Mouse (Mus musculus) brain, embryonic 18.5 days (tissue): ENCODE data around the gene Cpa1.

Source experiments
- DNase-seq: peaks from one replicate; pipeline ENCODE4 v3.0.0-alpha.2; 2012; ENCODE audit warnings: low read depth, low spot score

The Cpa1 gene

DNA sequence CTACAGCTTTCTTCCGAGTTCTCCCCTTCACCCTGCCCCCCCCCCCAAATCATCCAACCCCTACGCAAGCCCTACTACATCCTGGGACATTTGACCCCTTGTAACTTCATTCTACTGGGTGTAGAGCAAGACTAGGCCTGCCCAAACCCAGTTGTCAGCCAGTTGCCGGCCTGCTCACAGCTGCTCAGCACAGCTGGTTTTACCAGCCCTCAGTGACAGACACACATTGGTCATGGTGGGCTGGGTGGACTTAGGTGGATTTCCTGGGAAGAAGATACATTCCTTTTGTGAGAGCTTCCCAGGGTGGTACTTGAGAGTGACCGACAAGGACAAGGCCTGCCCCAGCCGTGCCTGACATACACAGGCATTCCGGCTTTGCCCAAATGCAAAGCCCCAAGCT is 18.0 kb upstream of the Cpa1 start:
- no peak for DNase-seq

DNA sequence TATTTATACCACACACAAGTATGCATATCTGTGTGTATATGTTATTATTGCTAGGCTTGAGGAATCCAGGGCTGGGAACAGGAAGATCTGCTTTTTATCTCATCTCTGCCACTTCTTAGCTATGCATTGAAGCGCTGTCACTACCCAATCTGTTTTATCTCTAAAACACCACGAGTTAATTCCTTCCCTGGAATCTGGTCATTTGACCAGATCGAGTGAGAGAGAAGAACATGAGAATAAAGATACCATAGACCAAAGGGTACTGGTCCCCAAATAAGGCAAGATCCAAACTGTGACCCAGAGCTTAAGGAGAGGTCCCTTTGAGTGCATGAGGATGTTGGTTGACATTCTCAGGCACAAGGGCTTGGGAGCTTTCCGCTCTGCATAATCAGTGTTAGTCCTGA is 17.0 kb upstream of the Cpa1 start:
- DNase-seq, result no peak

DNA sequence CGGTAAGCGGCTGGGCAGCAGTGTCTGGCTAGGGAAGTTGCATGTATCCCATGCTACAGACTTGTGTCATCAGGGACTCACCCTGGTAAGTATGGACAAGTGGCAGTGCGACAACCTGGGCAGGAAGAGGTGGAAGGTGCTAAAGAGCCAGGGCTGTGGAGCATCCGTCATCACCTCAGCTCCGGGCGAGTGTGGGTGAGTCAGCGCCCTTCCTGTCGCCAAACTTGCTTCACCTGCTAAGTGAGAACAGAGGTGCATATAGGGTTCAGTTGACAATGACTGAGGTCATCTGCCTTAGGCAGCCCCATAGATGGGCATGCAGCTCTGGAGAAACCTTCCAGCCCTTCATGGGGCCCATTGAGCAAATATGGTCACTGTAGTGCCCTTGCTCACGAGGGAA is 14.3 kb upstream of the Cpa1 start:
- no peak for DNase-seq

DNA sequence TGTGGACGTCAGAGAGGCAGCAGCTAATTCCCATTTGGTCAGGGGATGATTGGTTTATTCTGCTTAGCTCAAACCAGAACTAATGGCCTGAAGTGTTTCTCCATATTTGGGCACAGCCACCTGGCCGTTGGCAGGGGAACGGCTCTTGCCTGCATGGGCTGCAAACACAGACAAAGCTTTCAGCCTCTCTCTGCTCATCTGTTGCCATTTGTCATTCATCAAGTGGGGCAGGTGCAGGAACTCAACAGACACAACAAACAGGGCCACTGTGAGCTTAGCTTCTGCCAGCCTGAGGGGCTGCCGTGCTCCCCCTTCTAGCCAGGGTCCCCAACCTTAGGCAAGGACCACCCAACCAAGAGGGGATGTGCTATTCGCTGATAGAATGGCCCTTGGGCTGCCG is 10.9 kb upstream of the Cpa1 start:
- no peak for DNase-seq

DNA sequence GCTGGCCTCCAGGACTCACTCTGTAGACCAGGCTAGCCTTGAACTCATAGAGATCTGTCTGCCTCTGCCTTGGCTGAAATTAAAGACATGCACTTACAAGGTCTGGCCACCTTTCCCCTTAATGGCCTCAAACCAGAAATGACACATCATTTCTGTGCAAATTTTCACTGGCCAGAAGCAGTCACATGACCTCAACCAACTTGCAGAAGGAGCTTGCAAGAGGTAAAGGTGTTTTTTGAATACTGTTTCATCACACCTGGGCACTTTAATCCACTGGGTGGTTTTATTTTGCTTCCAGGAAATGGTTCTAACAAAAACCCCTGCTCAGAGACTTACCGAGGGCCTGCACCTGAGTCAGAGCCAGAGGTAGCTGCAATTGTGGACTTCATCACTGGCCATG is 9.0 kb upstream of the Cpa1 start:
- no peak for DNase-seq

DNA sequence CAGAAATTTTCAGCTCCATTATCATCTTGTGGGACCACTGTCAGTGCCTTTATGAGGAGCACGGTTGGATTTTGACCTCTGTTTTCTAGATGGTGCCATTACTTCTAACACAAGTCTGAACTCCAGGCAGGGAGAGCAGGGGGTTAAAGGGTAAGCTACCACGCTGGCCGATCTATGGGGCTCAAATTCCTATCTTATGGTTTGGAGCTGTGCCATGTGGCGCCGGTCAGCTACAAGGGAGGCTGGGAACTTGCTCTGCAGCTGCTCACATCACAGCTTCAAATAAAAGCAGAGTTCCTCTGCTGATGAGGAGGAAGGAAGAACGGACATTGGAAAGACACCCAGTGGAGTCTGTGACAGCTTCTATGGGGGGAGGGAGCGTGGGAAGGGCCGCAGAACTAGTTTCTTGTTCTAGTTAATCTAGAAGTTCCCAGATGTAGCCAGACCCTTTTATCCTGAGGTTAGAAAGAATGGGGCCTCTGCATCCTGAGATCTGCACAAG is 3.6 kb upstream of the Cpa1 start:
- no peak for DNase-seq

DNA sequence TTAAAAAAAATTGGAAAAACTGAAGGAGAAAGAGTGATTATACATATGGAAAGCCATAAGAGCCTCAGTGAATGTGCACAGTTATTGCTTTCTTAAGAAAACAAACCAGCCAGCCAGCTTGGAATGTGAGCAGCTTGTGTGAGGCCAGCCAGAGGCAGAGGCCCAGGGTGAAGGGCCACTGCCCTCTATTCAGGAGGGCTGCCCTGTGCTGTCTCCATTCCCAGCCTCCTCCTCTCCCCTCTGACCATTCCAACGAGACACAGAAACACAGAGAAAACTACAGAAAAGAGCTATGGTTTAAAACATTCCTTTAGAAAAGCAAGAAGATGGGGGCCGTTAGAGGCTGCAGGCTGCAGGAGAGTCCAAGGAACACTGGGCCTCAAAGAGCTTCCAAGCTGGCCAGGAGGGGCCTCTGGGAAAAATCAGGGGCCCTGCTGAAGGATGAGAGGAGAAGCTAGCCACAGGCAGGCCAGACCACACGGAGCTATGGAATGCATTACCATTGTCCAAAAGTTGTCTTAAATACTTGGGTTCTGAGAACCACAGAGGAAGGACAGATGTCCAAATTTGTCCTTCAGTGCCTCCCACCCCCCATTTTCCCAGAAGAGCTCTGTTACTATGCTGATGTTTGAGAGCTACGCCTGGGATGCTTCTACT is 2.7 kb upstream of the Cpa1 start:
- DNase-seq, result no peak

DNA sequence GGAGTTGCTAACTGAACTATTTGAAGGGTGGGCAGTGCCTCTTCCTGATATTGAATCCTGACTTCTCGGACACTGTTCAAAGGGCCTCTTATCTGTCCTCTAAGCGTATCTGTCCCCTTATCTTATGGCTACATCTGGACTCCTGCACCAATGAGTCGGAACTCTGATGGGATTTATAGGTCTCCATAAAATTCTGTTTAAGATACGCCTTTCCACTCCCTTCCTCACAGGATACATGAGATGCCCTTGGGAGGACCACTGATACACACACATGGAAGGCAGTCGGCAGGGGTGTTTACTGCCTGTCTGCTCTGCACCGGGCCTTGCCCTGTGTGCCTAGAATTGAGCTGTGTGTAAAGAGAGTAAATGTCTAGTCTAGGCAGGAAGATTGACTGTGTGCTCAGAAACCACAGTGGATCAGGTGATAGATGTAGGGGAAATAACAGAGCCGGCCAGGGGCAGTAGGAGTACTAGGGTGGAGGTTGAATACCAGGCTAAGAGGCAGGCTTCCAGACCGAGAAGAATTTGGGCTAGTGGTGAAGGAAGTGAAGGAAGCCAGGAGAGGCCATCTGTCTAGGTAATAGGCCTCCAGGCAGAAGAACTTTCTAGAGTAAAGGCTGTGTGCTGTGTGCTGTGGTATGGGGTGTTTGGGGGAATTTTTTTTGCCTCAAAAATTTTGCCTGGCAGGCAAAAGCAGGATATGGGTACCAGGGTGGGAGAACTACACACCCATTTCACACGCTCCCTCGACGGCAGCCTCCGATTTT is 4.9 kb downstream of the Cpa1 start:
- DNase-seq, result no peak

DNA sequence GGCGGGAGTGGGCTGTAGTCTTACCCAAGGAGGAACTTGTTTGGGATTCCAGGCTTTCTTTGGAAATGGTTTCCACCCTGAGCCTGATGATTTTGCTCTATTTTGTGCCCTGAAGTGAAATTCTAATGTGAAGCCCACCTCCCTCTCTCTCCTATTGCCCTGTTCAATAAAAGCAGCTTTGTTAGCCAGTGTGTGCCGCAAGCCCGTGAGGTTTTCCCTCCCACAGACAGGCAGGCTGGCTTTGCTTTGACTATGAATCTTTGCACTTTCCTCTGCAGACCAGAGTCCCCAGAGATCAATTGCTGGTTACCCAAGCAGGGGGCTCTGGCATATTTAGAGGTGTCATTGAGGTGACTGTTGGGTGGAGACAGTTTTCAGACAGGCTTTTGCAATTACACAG is 5.4 kb downstream of the Cpa1 start:
- DNase-seq, result no peak

DNA sequence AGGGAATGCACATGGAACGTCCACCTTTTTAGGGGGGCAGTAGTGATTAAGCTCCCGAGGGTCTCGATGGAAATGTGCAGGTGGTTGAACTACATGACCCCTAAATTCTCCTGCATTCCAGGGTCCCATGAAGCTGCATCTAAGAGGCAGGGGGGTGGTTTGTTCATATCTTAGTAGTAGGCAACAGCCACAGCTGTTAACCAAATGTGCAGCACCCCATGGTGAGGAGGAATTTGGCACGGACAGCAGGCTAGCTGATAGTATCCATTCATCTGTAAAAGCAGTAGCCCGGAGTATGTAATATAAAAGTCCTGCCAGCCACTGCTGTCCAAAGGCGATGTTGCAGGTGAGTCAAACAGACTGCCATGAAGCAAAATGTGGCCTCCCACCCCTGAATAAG is 6.4 kb downstream of the Cpa1 start:
- no peak for DNase-seq

DNA sequence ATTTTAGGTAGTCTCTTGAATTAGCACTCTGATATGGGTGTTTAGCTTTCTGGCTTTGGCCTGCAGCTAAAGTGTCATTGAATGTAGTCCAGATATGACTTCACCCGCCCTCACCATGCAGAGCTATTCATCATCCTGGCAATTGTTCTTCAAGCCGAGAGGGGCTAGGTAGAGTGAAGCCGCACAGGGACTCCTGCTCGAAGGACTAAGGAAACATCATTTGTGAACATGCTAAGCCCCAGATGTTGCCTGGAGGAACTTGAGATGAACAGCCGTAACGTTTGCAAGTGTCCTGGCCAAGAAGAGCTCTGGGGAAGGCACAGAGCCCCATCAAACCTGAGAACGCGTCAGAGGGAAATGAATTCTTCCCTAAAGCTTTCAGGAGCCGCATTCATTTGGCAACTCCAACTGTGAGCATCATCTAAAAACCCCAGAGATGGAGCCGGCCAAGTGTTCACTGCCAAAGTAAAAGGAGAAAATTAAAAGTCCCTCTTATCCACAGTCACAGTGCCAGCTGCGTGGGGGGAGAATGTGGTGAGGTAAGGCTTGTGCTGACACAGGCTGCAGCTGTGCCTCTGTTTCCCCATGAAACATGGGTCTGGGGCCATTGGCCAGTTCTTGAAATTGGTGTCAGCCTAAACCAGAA is 10.8 kb downstream of the Cpa1 start:
- DNase-seq, result no peak

DNA sequence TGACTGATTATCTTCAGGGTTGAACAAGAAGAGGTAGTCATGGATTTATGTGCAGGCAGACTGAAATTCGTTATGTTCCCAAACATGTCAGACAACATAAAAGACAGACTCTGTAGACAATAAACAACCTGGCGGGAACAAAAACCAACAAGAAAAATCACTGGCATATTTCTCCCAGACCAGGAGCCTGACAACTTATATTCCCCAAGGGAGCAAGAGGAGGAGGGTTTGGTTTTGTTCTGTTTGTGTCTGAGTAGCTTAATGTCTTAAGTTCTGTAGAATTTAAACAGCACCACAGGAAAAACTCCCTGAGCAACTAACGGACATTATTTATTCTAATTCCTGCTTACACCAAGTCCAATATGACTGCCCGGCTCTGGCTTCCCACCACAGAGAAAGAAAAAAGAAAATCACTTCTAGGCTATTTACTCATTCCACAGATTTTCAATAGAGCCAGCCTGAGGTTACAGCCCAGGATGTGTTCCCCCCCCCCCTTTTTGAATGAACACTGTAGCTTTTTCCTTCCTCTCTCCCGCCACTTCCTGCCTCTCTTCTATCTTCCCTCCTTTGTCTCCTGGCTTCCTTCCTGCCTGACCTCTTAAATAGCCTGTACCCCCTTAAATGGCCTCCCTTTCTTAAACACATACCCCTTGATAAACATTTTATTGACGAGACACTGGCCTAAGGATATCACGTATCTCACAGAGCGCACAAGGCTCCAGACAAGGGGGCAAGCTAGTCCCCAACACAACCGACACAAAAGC is 13.6 kb downstream of the Cpa1 start:
- no peak for DNase-seq

DNA sequence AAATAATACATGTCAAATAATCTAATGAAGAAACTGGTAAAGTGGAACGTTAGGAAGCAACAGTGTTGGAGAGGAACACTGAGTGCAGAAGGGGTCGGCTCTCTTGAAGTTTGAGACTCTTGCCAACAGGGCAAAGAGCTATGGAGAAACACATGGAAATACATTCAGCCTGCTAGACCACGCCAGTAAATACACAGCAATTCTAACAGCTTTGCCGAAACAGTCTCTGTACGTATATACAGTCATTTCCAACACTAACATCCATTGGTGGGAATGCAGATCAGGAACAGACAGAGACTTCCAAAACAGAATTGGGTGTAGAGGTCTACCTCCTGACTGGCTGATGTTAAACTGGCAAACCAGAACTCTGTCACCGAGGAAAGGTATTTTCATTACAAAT is 14.5 kb downstream of the Cpa1 start:
- DNase-seq, result no peak

DNA sequence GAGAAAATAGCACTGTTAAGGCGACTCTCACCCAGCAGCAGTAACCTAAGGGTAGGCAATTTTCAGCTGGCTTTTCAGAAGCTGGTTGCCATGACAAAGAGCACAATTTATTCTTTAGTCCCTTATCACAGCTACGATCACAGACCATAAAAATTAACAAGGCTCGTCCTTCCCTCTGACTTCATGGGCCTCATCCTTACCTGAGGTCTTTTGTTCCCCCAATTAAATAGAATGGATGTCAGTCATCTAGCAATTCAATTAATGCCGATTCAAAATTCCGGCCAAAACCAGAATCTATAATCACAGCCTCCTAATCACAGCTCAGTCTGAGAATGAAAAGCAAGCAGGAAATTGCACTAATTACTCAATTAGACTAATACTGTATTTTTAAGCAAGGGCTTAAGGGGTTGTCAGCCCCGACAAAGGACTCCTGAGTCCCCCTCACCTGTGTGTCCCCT is 15.4 kb downstream of the Cpa1 start:
- DNase-seq, result no peak

DNA sequence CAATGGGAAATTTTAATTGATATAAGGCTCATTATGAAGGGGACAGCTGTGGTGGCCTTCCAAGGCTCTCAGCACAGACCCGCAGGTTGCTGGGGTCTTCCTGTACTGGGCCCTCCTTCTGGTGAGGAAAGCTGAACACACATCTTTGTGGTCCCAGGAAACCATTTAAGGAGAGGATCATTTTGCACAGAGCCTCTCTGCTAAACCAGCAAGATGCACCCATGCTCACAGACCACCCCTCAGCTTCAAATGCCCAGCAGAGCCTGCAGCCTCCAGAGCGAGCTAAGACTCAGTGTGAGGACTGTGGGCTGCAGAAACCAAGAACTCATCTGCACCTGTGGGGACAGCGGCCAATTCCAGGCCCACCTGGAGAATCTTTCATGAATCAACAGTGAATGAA is 15.9 kb downstream of the Cpa1 start:
- DNase-seq, result no peak

DNA sequence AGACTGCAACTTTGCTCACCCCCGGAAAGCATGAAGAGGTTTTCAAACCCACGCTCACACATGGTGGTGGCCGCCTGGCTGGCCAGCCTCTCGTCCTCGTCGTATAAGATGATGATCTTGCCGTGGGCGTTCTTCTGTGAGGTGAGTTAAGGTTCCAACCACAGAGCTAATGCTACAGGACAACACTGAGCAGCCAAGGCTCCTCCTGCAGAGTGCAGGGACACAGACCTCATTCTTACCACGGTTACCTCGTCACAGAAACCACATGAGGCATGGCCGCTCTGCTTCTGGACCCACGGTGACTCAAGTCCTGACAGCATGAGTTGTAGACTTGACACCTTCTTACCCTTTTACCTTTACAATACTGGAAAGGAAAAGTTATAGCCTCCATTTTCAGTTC is 18.3 kb downstream of the Cpa1 start:
- no peak for DNase-seq

DNA sequence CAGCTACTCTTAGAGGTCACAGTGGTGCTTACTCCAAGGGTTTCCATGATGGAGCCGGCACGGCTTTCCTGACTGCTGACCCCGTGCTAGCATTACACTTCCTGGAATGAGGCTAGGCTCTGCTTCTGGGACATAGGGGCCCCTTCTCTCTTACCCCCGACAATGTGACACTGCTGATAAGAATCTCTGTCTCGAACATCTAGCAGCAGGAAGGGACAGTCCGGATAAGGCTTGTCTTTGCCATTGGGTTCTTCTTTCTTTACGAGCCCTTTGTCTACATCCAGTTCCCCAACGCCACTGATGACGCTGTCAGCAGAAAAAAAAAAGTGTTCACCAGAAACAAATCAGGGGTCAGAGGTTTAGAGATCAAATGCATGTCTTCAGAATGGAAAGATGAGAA is 19.6 kb downstream of the Cpa1 start:
- DNase-seq, result no peak

DNA sequence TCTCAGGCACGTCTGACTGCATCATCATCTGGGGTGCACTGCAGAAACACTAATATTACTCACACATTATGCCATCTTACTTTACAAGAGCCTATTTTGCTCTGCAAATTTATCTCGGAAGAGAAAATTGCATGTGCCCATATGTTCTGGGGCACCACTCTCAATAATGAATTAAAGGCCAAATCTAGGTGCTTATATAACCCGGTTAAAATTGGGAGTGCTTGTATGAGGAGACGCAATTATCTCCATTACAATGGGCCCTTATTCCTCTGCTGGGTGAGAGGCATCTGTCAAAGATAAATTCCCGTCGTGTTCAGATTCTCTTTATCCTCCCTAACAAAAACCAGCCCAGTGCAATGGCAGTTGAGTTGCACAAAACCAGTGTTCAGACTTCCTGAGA is 25.8 kb downstream of the Cpa1 start:
- DNase-seq, result no peak

DNA sequence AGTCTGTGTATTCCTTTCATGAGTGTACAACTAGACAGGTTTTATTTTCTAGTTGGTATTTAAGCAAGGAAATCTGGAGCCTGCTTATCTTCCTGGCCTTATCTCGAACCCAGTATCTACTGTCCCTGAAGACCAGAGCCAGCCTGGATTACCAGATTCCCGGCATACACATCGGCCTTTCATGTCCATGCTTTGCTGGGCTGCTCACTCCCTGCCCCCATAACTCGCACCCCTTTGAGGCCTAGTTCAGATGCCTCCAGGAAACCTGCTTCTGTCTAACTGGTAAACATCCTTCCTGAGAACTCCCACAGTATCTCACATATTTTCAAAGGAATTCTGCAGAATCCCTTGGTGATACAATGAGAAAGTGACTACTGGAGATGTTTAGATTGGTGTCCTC is 26.3 kb downstream of the Cpa1 start:
- DNase-seq, result no peak

DNA sequence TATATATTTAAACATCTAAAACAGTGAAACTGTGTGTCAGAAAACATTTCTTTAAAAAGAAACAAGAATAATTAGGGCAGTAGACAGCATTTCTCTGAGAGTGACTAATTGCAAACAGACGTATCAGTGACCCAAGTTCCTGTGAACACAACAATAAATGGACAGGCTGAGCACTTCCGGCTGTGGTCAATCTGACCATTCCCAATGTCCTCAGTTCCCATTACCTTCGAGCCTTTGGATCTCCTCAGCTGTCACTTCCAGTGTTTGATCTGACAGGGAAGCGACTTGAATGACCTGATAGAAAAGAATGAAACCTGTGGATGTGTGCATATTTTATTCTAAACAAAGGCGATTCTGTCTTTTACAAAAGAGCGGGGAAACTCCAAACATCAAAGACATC is 27.0 kb downstream of the Cpa1 start:
- DNase-seq, result no peak

DNA sequence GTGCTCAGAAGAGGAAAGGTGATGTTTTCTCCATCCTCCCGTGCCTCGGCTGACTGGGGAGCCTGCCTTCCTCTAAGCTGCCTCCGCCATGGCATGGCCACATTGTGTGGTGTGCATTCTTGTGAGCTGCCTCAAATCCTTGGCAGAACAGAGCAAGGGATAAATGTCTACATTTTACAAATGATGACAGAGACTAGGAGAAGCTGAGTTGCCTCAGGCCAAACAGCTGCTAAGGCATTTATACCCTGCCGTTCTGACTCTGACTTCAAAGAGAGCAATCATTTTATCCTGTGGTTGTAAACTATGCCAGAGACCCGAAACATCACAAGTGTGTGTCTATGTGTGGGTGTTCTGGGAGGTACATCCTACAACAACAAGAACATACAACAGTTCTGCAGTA is 28.6 kb downstream of the Cpa1 start:
- no peak for DNase-seq

DNA sequence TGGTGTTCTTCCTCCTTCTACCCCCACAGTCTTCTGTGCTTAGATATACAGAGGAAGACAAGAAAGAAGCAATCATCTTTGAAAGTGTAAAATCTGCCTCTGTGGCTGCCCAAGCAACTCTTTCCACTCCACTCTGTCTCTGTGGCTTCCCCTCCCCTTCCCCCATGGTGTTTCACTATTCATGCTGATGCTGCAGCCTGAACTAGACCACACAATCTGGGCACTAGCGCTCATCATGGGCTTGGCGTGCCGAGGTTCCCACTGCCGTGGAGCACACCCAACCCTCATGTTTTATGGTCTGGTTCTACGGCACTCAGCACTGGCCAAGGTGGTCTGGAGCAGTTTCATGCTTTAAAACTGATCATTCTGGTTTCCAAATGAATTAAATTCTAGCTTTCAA is 32.7 kb downstream of the Cpa1 start:
- DNase-seq, result no peak
